Mouse (Mus musculus): ENCODE measurements around the gene Ell.

DNA sequence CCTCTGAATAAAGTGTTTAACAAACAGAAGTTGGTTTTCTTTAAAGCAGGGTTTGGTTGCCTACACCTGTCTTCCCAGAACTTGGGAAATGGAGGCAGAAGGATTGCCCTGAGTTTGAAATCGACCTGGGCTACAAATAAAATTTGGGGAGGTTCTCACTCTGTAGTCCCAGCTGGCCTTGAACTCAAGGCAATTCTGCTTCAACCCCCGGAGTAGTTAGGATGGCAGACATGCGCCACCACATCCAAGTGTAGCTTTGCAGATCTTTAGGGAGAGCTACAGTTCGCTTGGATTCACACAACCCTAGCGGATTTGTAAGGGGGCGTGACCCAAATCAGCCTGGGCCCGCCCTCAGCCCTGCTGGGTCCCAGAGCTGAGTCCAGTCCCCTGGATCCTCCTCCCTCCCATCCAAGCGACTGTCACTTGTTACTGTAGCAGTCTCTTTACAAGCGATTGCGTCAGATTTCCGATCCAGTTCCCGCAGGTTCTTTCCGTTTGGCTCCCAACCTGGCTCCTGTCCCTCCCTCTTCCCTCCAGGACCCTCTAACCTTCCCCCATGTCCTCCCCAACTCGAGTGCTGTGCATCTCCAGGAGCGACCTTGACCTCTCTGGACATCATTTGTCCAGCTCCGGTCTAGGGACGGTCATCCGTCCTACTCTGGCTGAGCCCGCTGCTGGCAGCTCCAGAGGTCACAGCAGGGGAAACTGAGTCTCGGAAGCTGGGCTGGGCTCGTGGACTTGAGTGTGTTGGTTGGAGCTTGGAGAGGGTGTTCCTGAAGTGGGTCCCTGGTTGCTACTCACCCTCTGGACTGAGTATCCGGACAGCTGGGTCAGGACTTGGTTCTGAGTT is 91.5 kb downstream of the Ell start:
- TF ChIP-seq POLR2A (IDR thresholded peaks at IDR 0.05; ENCODE audit: low read depth, low read length) (no peak), CTCF (IDR thresholded peaks at IDR 0.05; ENCODE audit: extremely low read depth, insufficient read length, insufficient replicate concordance, low read depth, low read length) (no peak)

Data from small intestine, adult 2 months (tissue).